Mouse (Mus musculus) natural killer cell, adult 2 months (primary cell): ENCODE measurements around the gene Yrdc.

Experiments
- DNase-seq, 2 experiments: peaks; one replicate each; pipeline ENCODE4 v3.0.0; 2022; ENCODE audit warnings: low spot score in 2 of 2

Gene Yrdc

GRCm38 (mm10) chr4:124850261-124850913 is at the start of gene Yrdc:
Yrdc (plus strand) TSS chr4:124850679.
- peak; percentile 89 to 90 for DNase-seq

DNA sequence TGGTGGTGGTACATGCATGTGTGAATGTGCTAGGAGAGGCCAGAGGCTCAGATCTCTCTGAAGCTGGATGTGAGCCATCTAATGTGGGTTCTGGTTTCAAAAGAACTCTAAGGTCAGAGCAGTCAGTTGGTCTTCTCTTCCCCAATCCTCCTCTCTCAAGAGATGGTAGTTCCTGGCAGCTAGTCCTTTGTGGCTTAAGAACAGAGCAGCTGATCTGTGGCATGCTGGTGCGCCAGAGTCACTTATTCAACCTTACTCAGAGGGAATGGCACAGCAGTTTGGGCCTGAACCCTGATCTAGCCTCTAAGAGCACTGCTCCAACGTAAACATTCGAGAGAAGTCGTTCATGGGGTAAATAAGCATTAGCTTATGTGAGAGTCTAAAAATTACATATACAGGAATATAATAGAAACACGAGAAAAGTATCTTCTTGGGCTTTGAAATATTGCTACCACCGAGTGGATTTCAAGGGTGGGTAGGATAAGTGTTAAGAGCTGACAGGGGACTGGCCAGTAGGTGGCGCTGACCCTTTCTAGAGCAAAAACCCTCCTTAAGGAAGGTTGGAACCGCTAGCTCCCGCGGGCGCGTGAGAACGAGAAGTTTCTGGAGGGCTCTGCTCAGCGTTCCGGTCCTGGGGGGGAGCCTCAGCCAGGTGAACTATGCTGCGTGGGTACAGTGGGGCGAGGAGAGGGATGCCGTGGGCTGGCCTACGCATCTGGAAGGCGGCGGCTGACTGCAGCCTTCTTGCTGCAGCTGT is 48.7 kb upstream of the Yrdc start, which contains the start of gene Mtf1:
Mtf1 (plus strand) TSS at position 553 of the 757 bp plus-strand sequence.
- peak; percentile 78 to 84 for DNase-seq

- peak; percentile 96 to 97 for DNase-seq
Observed at GRCm38 (mm10) chr4:124802309-124803260, 47.9 kb upstream of the Yrdc start.

- no peak for DNase-seq
Observed at GRCm38 (mm10) chr4:124803406-124803805, 47.1 kb upstream of the Yrdc start.

- no peak for DNase-seq
Observed at GRCm38 (mm10) chr4:124808511-124808910, 42.0 kb upstream of the Yrdc start.

GRCm38 (mm10) chr4:124809136-124809883 is 41.2 kb upstream of the Yrdc start:
- DNase-seq, result no peak

- DNase-seq, result no peak
Observed at GRCm38 (mm10) chr4:124810056-124810455, 40.4 kb upstream of the Yrdc start.

DNA sequence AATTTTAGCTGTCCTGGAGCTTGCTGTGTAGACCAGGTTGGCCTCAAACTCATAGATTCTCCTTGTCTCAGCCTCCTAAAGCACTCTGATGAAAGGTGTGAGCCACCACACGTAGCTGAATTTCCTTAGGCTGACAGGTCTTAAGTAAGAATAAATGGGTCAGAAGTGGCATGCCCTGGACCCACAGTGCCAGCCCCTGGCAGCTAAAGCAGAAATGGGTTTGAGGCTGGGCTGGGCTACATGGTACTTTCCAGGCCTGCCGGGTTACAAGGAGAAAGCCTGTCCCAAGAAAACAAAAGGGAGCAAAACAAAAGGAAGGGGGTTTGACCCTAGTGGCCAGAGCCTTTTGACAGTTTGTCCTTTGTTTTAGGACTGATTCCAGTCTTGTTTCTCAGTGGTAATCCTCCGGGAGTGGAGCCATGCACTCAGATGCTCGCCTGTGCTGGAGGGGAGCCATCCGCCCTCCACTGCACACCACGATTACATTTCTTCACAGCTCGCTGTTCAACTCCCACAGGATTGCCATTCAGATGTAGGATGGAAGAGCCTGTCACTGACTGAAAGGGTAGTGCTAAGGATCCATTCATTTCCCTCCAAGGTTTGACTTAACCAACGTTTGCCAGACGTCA is 39.0 kb upstream of the Yrdc start:
- DNase-seq, result no peak

GRCm38 (mm10) chr4:124815901-124816300 is 34.6 kb upstream of the Yrdc start:
- no peak for DNase-seq

DNA sequence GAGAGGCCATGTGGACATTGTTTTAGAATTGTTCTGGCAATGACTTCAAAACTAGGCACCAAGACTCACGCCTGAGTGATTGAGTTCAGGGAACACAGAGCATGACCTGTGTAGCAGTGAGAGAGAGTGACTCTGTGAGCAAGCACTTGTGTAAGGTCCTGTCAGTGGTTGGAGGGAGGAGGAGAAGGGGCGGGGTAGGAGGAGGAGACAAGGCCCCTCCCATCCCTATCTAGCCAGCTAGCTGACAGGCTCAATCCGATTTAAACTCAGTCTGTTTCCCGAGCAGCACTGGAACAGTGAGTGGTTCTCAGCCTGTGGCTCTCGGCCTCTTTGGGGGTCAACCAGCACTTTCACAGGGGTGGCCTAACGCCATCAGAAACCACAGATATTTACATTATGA is 32.7 kb upstream of the Yrdc start:
- DNase-seq, result no peak

GRCm38 (mm10) chr4:124818832-124819231 is 31.6 kb upstream of the Yrdc start:
- DNase-seq, result no peak

- DNase-seq, result no peak
Observed at GRCm38 (mm10) chr4:124824967-124825366, 25.5 kb upstream of the Yrdc start.

- no peak for DNase-seq
Observed at GRCm38 (mm10) chr4:124825371-124825965, 25.0 kb upstream of the Yrdc start.

DNA sequence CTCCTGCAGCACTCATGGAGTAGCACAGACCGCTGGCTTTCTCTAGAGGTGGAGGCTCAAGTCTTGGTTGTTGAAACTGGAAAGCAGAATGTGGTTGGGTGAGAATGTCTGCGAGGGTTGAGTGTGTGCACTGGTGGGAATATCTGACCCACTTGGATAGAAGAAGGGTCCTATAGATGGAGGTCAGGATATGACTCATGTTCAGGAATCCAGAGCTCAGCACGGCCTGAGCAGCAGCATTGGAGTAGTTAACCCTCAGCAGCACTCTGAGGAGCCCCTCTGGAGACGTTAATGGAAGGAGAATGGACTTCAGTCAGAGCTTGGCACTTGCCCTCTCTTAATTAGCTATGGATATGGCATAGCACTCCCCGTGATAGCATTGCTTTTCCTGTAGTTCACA is 20.8 kb upstream of the Yrdc start:
- no peak for DNase-seq

GRCm38 (mm10) chr4:124832796-124833195 is 17.7 kb upstream of the Yrdc start:
- DNase-seq, result no peak

DNA sequence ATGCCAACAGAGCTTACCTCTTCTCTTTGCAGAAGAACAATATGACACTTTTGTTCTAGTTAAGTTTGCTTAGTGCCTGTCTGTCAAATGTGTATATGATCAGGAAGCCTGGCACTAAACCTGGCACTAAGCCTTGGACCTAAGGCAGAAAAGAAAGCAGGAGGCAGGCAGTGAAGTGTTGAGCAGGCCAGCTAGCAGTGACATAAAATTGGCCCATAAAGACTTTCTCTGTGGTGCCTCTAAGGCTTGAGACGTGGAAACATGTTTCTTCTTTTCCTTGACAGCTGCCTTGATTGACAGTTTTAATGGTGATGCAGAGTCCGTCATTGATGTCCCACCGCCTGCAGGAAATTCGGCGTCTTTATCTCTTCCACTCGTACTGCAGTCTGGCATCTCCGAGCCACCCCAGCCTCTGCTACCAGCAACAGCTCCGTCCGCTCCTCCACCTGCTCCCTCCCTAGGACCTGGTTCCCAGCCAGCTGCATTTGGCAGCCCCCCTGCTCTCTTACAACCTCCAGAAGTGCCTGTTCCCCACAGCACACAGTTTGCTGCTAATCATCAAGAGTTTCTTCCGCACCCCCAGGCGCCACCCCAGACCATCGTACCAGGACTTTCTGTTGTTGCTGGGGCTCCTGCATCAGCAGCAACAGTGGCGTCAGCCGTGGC is 12.3 kb upstream of the Yrdc start:
- DNase-seq, result no peak

DNA sequence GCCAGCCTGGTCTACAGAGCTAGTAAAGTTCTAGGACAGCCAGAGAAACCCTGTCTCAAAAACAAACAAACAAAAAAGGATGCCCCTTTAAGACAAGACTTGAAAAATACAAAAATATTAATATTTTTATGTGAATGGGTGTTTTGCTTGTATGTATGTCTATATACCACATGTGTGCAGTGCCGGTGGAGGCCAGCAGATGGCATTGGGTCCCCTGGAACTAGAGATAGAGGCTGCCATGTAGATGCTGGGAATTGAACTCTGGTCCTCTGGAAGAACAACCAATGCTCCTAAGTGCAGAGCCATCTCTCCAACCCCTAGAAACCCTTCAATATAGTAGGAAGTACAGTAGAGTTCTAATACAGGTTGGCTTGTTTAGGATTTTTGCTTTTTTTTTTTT is 9.5 kb upstream of the Yrdc start:
- DNase-seq, result peak in 1 of 2 experiments; percentile 15

- peak in 1 of 2 experiments; percentile 31 for DNase-seq
Observed at GRCm38 (mm10) chr4:124843493-124843892, 7.0 kb upstream of the Yrdc start.

DNA sequence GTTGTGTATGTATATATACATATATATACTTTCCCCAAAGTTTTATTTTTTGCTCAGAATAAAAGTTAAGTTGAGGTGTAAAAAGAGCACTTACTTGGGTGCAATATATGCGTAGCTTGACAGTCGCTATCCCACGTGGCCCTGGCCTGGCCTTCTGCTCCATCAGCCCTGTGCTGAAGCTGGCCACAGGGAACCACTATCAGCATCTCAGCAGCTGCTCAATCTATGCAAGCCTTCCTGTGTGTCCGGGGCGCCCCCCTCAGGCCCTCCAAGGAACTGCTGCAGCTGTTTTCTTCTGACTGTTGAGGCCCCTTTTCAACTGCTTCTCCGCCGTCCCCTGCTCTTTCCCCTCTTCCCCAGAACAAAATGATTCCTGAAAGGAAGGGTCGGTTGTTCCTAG is 2.9 kb upstream of the Yrdc start:
- DNase-seq, result peak; percentile 72 to 81
